Comparison of ENCODE assay signal across 10 mouse cellular contexts in genomic region chr11:72455694-72456093, GRCm38 (mm10). TPM values are rescaled to one million over a fixed set of nuclear protein-coding genes. Genes with fewer than 3 reads are reported as not detected.
DNase-seq lines count a peak whose midpoint lies in the region; ATAC-seq lines count a peak whose summit lies in the region.
"Had no signal": no experiment of that assay in that cellular context is flagged by ENCODE, and none has a peak within 500 bp of the region (broad histone marks: within the 10 kb centered on the region; RNA-seq: fewer than 3 reads in every experiment).

No protein-coding gene starts in this region.

- peak; percentile 76 for DNase-seq in layer of hippocampus, adult 11-12 months (ENCODE audit: low spot score)
- no peak for DNase-seq in layer of hippocampus, postnatal 25 days (ENCODE audit: extremely low spot score in 1 of 2, low spot score in 1 of 2)
- DNase-seq in cerebellum, adult 9-11 months, result peak; percentile 60
- DNase-seq in MN1 (ENCODE audit: low spot score), result no peak
- no peak for DNase-seq in kidney, adult 8-10 months
- DNase-seq: liver, postnatal 0 days had no signal

- H3K9ac ChIP-seq in hindbrain, embryonic 12.5 days, result peak overlapping the region; percentile 24
- no peak overlapping the region for H3K9ac ChIP-seq in midbrain, embryonic 13.5 days (replicated peaks)
- H3K9ac ChIP-seq in intestine, embryonic 15.5 days, result no peak overlapping the region
- H3K9ac ChIP-seq: liver, postnatal 0 days had no signal

- no peaks in the 10 kb centered on the region for H3K9me3 ChIP-seq in hindbrain, embryonic 12.5 days (replicated peaks)
- H3K9me3 ChIP-seq in midbrain, embryonic 13.5 days, result no peaks in the 10 kb centered on the region
- no peaks in the 10 kb centered on the region for H3K9me3 ChIP-seq in intestine, embryonic 15.5 days

- H3K4me3 ChIP-seq in hindbrain, embryonic 12.5 days, result no peak overlapping the region
- H3K4me3 ChIP-seq in midbrain, embryonic 13.5 days (replicated peaks), result no peak overlapping the region
- H3K4me3 ChIP-seq in intestine, embryonic 15.5 days (replicated peaks), result no peak overlapping the region

- H3K27me3 ChIP-seq in hindbrain, embryonic 12.5 days, result no peaks in the 10 kb centered on the region
- no peaks in the 10 kb centered on the region for H3K27me3 ChIP-seq in midbrain, embryonic 13.5 days
- no peaks in the 10 kb centered on the region for H3K27me3 ChIP-seq in intestine, embryonic 15.5 days (replicated peaks)
- H3K27me3 ChIP-seq: CH12.LX had no signal

- ATAC-seq in hindbrain, embryonic 12.5 days (ENCODE audit: low FRiP score), result peak; percentile 51
- peak; percentile 57 for ATAC-seq in midbrain, embryonic 13.5 days
- ATAC-seq in intestine, embryonic 15.5 days, result no peak
- ATAC-seq: liver, postnatal 0 days had no signal

- H3K36me3 ChIP-seq in hindbrain, embryonic 12.5 days, result peaks cover 53% of the 10 kb centered on the region
- H3K36me3 ChIP-seq in midbrain, embryonic 13.5 days, result peaks cover 60% of the 10 kb centered on the region
- peaks cover 16% of the 10 kb centered on the region for H3K36me3 ChIP-seq in intestine, embryonic 15.5 days

- no peak overlapping the region for H3K4me2 ChIP-seq in hindbrain, embryonic 12.5 days (replicated peaks)
- no peak overlapping the region for H3K4me2 ChIP-seq in midbrain, embryonic 13.5 days (replicated peaks)
- no peak overlapping the region for H3K4me2 ChIP-seq in intestine, embryonic 15.5 days (replicated peaks)

- H3K4me1 ChIP-seq in hindbrain, embryonic 12.5 days, result peaks cover 16% of the 10 kb centered on the region
- peaks cover 6% of the 10 kb centered on the region for H3K4me1 ChIP-seq in midbrain, embryonic 13.5 days (replicated peaks)
- 0 out of 2 replicates have a peak, but pooled peaks cover 7% of the 10 kb centered on the region for H3K4me1 ChIP-seq in intestine, embryonic 15.5 days (replicated peaks)

- WGBS in hindbrain, embryonic 12.5 days, result 36% methylated on average over 5 of the region's 5 CpGs
- 28% methylated on average over 5 of the region's 5 CpGs for WGBS in midbrain, embryonic 13.5 days
- WGBS in intestine, embryonic 15.5 days, result 71% methylated on average over 5 of the region's 5 CpGs

- peak overlapping the region; percentile 55 for H3K27ac ChIP-seq in hindbrain, embryonic 12.5 days
- H3K27ac ChIP-seq in midbrain, embryonic 13.5 days, result no peak overlapping the region
- no peak overlapping the region for H3K27ac ChIP-seq in intestine, embryonic 15.5 days

RNA-seq across cellular contexts. Expression of gene Mybbp1a, which starts 14.5 kb away (rescaled TPM):
- 10 to 100 TPM; 48.3 to 54.0 TPM for total RNA-seq in layer of hippocampus, postnatal 25 days (2021)
- polyA plus RNA-seq in hindbrain, embryonic 12.5 days (2016; fragmentation: Nextera tagmentation; extraction: Ambion mirVana), result 112 and 123 TPM in 2 replicates
- polyA plus RNA-seq in midbrain, embryonic 13.5 days (2015; fragmentation: Nextera tagmentation; extraction: Ambion mirVana), result 84.6 and 86.2 TPM in 2 replicates
- polyA plus RNA-seq in intestine, embryonic 15.5 days (2015; fragmentation: Nextera tagmentation; extraction: Ambion mirVana), result 171 and 172 TPM in 2 replicates

RNA-seq across cellular contexts. Expression of gene Ggt6, which starts 20.4 kb away (rescaled TPM):
- total RNA-seq in layer of hippocampus, postnatal 25 days (2021), result under 1 TPM in 1 of 2 experiments, not detected in 1; 0.20 TPM
- 0.32 TPM in 1 of 2 replicates, not detected in the other for polyA plus RNA-seq in hindbrain, embryonic 12.5 days (2016; fragmentation: Nextera tagmentation; extraction: Ambion mirVana)
- polyA plus RNA-seq in midbrain, embryonic 13.5 days (2015; fragmentation: Nextera tagmentation; extraction: Ambion mirVana), result not detected in 2 replicates
- 11.5 and 14.4 TPM in 2 replicates for polyA plus RNA-seq in intestine, embryonic 15.5 days (2015; fragmentation: Nextera tagmentation; extraction: Ambion mirVana)

RNA-seq across cellular contexts. Expression of gene Spns2, which starts 34.0 kb away (rescaled TPM):
- 10 to 100 TPM; 95.8 to 97.0 TPM for total RNA-seq in layer of hippocampus, postnatal 25 days (2021)
- 8.8 and 9.3 TPM in 2 replicates for polyA plus RNA-seq in hindbrain, embryonic 12.5 days (2016; fragmentation: Nextera tagmentation; extraction: Ambion mirVana)
- polyA plus RNA-seq in midbrain, embryonic 13.5 days (2015; fragmentation: Nextera tagmentation; extraction: Ambion mirVana), result 6.4 and 7.8 TPM in 2 replicates
- 5.3 and 5.6 TPM in 2 replicates for polyA plus RNA-seq in intestine, embryonic 15.5 days (2015; fragmentation: Nextera tagmentation; extraction: Ambion mirVana)

RNA-seq across cellular contexts. Expression of gene Smtnl2, which starts 44.2 kb away (rescaled TPM):
- total RNA-seq in layer of hippocampus, postnatal 25 days (2021), result 1 to 10 TPM; 2.0 to 3.0 TPM
- 14.5 and 15.3 TPM in 2 replicates for polyA plus RNA-seq in hindbrain, embryonic 12.5 days (2016; fragmentation: Nextera tagmentation; extraction: Ambion mirVana)
- polyA plus RNA-seq in midbrain, embryonic 13.5 days (2015; fragmentation: Nextera tagmentation; extraction: Ambion mirVana), result 3.2 and 3.8 TPM in 2 replicates
- 41.9 and 45.0 TPM in 2 replicates for polyA plus RNA-seq in intestine, embryonic 15.5 days (2015; fragmentation: Nextera tagmentation; extraction: Ambion mirVana)

Comparison
In these comparisons a context has a peak if more than half of its experiments do, and no peak if none do; other contexts are left out.
1. DNase-seq: peak in layer of hippocampus, adult 11-12 months (single experiment) and cerebellum, adult 9-11 months (single experiment); none in layer of hippocampus, postnatal 25 days (0 of 2), MN1 (single experiment) and kidney, adult 8-10 months (0 of 2).